Mouse (Mus musculus): Measurements from ENCODE around the gene Icam4. TPM values are rescaled to one million over a fixed set of nuclear protein-coding genes. Genes with fewer than 3 reads are reported as not detected.

Icam4 gene
- polyA plus RNA-seq, 1 experiment from 2014 or later: 0.56 TPM

DNA sequence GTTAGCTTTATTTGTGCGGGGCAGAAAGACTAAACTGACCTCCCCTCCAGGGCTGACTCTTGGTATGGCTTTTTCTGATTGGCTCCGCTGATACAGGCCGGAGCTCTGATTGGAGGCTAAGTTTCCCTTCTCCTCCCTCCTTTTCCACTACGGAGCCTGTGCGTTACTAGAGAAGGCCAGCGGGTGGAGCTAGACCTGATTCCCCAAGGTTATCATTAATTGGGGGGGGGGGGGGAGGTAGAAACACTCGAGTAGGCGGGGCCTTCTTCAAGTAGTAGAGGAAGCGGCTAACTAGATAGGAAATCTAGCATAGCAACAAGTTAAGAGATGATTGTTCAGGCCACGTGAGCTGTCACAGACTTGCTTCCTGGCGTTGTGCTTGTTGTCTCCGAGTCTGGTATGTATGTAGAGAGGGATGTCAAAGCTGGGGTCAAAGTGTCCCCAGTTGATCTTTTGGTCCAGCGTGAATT is 1.6 kb downstream of the Icam4 start:
- no peak overlapping the region for H3K27ac ChIP-seq (replicated peaks)
- ATAC-seq (ENCODE audit: low read depth): peak; percentile 45
- H3K9ac ChIP-seq: 0 out of 2 replicates have a peak overlapping the region, but pooled peaks have one; percentile 63
- H3K27me3 ChIP-seq: peaks cover 98% of the 10 kb centered on the region
- H3K9me3 ChIP-seq: no peaks in the 10 kb centered on the region
- H3K36me3 ChIP-seq: no peaks in the 10 kb centered on the region
- peak overlapping the region; percentile 75 for H3K4me2 ChIP-seq
- H3K4me3 ChIP-seq: peak overlapping the region; percentile 43
- peaks cover 67% of the 10 kb centered on the region for H3K4me1 ChIP-seq (replicated peaks)
- under 1% methylated on average over 13 of the region's 13 CpGs for WGBS

DNA sequence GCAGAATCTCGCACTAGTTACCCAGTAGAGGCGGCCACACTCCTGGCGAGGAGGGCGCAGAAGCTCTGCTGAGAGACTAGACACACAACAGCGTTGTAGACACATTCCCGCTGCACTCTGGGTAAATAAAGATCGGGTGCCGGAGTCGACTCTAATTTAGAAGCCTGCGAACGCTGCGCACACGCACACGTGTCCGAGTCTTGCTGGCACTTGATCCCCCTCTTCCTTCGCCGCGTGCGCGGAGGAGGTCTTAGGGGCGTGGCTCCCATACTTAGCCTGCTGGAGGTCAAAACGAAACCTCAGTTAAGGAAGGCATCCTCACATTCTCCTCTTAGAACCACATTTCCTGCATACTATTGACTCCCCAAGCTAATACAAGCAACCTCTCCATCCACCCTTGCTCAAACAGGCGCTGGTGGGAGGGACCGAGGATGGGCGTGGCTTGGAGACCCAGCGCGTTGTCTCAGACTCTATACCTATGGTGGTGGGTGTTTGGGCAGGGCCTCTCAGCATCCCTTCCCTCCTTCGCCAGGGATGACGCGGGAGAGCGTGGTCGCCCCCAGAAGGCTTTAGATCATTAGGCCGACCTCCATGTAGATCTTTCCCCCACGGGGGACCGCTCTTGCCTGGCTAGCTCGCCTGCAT is 2.2 kb downstream of the Icam4 start:
- Histone ChIP-seq H3K9ac (peak overlapping the region; percentile 63), H3K4me3 (peak overlapping the region; percentile 43), H3K4me1 (replicated peaks) (peaks cover 67% of the 10 kb centered on the region), H3K9me3 (no peaks in the 10 kb centered on the region), H3K27me3 (peaks cover 98% of the 10 kb centered on the region), H3K36me3 (no peaks in the 10 kb centered on the region), H3K4me2 (peak overlapping the region; percentile 75), H3K27ac (replicated peaks) (no peak overlapping the region)
- ATAC-seq (ENCODE audit: low read depth): peak; percentile 59
- WGBS: under 1% methylated on average over 36 of the region's 36 CpGs

DNA sequence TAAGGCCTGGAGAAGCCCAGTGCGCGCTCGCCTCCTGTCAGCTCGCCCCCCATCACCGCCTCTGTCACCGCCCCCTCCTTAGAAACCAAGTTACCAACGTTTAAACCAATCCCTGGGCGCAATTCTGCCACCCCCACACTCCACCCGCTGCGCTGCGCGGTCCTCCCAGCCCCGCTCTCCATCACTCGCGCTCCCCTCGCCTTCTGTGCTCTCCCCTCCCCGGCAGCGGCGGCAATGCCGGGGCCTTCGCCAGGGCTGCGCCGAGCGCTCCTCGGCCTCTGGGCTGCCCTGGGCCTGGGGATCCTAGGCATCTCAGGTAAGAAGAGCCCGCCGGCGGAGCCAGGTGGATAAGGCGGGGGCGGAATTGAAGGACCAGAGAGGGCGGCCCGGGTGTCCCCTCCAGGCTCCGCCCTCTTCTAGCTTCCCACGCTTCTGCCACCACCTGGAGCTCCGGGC is 2.8 kb downstream of the Icam4 start, which contains the start of gene Icam5:
Icam5 (plus strand) TSS at position 178 of the 456 bp plus-strand sequence.
- under 1% methylated on average over 35 of the region's 35 CpGs for WGBS
- Histone ChIP-seq H3K4me1 (replicated peaks) (peaks cover 72% of the 10 kb centered on the region), H3K9me3 (no peaks in the 10 kb centered on the region), H3K4me3 (peak within 1 kb of the TSS; percentile 43), H3K27me3 (peaks cover 98% of the 10 kb centered on the region), H3K27ac (replicated peaks) (no peak within 1 kb of the TSS), H3K36me3 (no peaks in the 10 kb centered on the region), H3K4me2 (peak within 1 kb of the TSS; percentile 75), H3K9ac (peak within 1 kb of the TSS; percentile 63)
- ATAC-seq (ENCODE audit: low read depth): peak; percentile 22

DNA sequence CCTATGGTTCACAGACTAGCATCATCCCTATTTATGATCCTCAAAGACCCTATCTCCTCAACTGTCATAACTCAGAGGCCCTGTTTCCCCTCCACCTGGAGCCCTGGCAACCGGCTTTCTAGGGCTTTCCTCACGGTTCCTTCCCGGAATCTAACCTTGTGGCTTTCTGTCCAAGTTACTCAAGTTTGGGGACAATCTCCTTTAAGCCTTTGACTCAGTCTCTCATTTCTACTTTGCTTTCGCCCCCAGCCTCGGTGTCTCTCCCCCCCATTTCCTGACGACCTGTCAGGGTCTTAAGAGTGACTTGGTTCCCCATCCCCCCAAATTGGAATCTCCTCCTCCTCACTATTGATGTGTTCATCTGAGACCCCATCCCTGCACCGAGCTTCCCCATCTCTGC is 3.3 kb downstream of the Icam4 start:
- peaks cover 74% of the 10 kb centered on the region for H3K4me1 ChIP-seq (replicated peaks)
- WGBS: 3% methylated on average over 7 of the region's 7 CpGs
- peak overlapping the region; percentile 63; the same call in 1 of the 2 replicates for H3K9ac ChIP-seq

DNA sequence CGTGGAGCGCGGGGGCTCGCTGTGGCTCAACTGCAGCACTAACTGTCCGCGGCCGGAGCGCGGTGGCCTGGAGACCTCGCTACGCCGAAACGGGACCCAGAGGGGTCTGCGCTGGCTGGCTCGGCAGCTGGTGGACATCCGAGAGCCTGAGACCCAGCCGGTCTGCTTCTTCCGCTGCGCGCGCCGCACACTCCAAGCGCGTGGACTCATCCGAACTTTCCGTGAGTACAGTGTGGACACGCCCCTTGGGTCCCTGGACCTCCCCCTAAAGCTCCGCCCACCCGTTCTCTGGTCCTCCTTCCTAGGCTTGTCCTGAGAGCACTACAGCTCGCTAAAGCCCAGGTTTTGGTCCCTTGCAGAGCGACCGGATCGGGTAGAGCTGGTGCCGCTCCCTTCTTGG is 4.0 kb downstream of the Icam4 start:
- H3K4me1 ChIP-seq (replicated peaks): peaks cover 74% of the 10 kb centered on the region
- 1% methylated on average over 34 of the region's 34 CpGs for WGBS

More for the DNA sequence above, 3.3 kb downstream of the Icam4 start:
- H3K9me3 ChIP-seq: no peaks in the 10 kb centered on the region
- no peaks in the 10 kb centered on the region for H3K36me3 ChIP-seq
- no peak for ATAC-seq (ENCODE audit: low read depth)
- peaks cover 99% of the 10 kb centered on the region for H3K27me3 ChIP-seq
- H3K27ac ChIP-seq (replicated peaks): no peak overlapping the region
- H3K4me2 ChIP-seq: peak overlapping the region; percentile 75
- H3K4me3 ChIP-seq: peak overlapping the region; percentile 43

DNA sequence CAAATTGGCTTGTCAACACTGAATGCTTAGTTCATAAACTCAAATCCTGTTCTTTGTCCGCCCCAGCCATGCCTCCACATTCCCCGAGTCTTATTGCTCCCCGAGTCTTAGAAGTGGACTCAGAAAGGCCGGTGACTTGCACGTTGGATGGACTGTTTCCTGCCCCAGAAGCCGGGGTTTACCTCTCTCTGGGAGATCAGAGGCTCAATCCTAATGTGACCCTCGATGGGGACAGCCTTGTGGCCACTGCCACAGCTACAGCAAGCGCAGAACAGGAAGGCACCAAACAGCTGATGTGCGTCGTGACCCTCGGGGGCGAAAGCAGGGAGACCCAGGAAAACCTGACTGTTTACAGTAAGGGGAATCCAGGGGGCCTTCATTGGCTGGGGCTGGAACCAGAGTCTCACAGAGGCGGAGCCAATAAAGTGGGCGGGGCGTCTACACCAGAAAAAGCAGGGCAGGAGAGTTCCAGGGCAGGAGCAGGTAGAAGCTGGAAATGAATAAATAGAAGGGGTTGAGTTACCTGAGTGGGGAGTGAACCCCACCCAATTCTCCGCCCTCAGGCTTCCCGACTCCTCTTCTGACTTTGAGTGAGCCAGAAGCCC is 5.4 kb downstream of the Icam4 start:
- no peak overlapping the region for H3K4me2 ChIP-seq
- no peak overlapping the region for H3K27ac ChIP-seq (replicated peaks)
- H3K27me3 ChIP-seq: peaks cover 99% of the 10 kb centered on the region
- ATAC-seq (ENCODE audit: low read depth): no peak
- no peak overlapping the region for H3K9ac ChIP-seq
- no peaks in the 10 kb centered on the region for H3K9me3 ChIP-seq
- 4% methylated on average over 17 of the region's 17 CpGs for WGBS
- H3K4me3 ChIP-seq: peak overlapping the region; percentile 4; the same call in 1 of the 2 replicates
- H3K36me3 ChIP-seq: no peaks in the 10 kb centered on the region
- H3K4me1 ChIP-seq (replicated peaks): peaks cover 72% of the 10 kb centered on the region

More for the DNA sequence above, 4.0 kb downstream of the Icam4 start:
- H3K27me3 ChIP-seq: peaks cover 99% of the 10 kb centered on the region
- ATAC-seq (ENCODE audit: low read depth): no peak
- H3K9me3 ChIP-seq: no peaks in the 10 kb centered on the region
- no peaks in the 10 kb centered on the region for H3K36me3 ChIP-seq
- H3K27ac ChIP-seq (replicated peaks): no peak overlapping the region
- peak overlapping the region; percentile 43 for H3K4me3 ChIP-seq
- H3K4me2 ChIP-seq: peak overlapping the region; percentile 75
- H3K9ac ChIP-seq: peak overlapping the region; percentile 47

DNA sequence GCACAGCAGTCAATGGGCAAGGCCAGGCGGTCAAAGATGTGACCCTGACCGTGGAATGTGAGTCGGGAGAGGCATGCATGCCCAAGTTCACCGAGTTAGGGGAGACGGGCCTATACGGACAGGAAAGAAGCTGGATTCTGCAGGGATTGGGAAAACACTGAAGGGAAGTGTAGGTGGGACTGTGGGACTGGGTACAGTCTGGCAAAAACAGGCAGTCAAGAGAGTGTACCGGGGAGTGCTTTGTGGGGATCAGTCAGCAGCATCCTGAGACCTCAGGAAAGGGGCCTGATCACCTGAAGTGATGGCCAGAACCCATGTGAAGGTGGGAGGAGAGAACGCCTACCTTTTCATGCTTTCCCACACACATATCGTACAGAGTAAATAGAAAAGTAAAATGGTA is 6.4 kb downstream of the Icam4 start:
- Histone ChIP-seq H3K27ac (replicated peaks) (no peak overlapping the region), H3K4me3 (0 out of 2 replicates have a peak overlapping the region, but pooled peaks have one; percentile 43), H3K9ac (no peak overlapping the region), H3K27me3 (peaks cover 99% of the 10 kb centered on the region), H3K9me3 (no peaks in the 10 kb centered on the region), H3K4me2 (0 out of 2 replicates have a peak overlapping the region, but pooled peaks have one; percentile 13), H3K36me3 (no peaks in the 10 kb centered on the region), H3K4me1 (replicated peaks) (peaks cover 64% of the 10 kb centered on the region)
- 12% methylated on average over 9 of the region's 9 CpGs for WGBS
- ATAC-seq (ENCODE audit: low read depth): no peak

DNA sequence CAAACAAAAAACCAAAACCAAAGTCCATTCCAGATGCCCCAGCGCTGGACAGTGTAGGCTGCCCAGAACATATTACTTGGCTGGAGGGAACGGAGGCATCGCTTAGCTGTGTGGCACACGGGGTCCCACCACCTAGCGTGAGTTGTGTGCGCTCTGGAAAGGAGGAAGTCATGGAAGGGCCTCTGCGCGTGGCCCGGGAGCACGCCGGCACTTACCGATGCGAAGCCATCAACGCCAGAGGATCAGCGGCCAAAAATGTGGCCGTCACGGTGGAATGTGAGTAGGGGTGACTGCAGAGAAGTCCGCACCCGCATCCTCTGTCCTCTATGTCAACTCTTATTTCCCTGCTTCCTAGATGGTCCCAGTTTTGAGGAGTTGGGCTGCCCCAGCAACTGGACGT is 7.0 kb downstream of the Icam4 start:
- Histone ChIP-seq H3K9me3 (no peaks in the 10 kb centered on the region), H3K4me2 (peak overlapping the region; percentile 66), H3K9ac (no peak overlapping the region), H3K4me3 (peak overlapping the region; percentile 43), H3K27ac (replicated peaks) (no peak overlapping the region), H3K36me3 (no peaks in the 10 kb centered on the region), H3K27me3 (peaks cover 98% of the 10 kb centered on the region), H3K4me1 (replicated peaks) (peaks cover 60% of the 10 kb centered on the region)
- 7% methylated on average over 20 of the region's 20 CpGs for WGBS
- no peak for ATAC-seq (ENCODE audit: low read depth)

DNA sequence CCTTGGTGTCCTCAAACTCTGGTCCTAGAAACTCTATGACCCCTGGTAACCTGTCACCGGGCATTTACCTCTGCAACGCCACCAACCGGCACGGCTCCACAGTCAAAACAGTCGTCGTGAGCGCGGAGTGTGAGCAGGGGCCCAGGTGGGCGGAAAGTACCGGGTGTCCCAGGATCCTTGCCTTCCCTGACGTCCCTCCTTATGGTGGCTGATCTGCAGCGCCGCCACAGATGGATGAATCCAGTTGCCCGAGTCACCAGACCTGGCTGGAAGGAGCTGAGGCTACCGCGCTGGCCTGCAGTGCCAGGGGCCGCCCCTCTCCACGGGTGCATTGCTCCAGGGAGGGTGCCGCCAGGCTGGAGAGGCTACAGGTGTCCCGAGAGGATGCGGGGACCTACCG is 7.5 kb downstream of the Icam4 start:
- peaks cover 55% of the 10 kb centered on the region for H3K4me1 ChIP-seq (replicated peaks)
- peak overlapping the region; percentile 43 for H3K4me3 ChIP-seq
- H3K9ac ChIP-seq: peak overlapping the region; percentile 70; the same call in 1 of the 2 replicates

DNA sequence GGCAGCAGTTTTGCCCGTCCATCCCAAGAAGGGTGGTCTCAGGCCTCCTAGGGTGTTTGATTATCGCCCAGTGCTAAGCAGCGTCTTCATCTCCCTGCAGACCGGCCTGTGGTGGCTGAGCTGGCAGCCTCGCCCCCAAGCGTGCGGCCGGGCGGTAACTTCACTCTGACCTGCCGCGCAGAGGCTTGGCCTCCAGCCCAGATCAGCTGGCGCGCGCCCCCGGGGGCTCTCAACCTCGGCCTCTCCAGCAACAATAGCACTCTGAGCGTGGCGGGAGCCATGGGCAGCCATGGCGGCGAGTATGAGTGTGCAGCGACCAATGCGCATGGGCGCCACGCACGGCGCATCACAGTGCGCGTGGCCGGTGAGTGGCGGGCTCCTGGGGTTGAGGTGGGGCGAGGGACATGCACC is 8.3 kb downstream of the Icam4 start:
- no peak overlapping the region for H3K27ac ChIP-seq (replicated peaks)
- peak overlapping the region; percentile 70 for H3K9ac ChIP-seq
- no peaks in the 10 kb centered on the region for H3K36me3 ChIP-seq
- peak overlapping the region; percentile 66 for H3K4me2 ChIP-seq
- peak overlapping the region; percentile 43 for H3K4me3 ChIP-seq
- peak; percentile 62; the same call in 1 of the 2 replicates for ATAC-seq (ENCODE audit: low read depth)
- no peaks in the 10 kb centered on the region for H3K9me3 ChIP-seq
- peaks cover 84% of the 10 kb centered on the region for H3K27me3 ChIP-seq
- 2% methylated on average over 31 of the region's 31 CpGs for WGBS
- peaks cover 47% of the 10 kb centered on the region for H3K4me1 ChIP-seq (replicated peaks)

More for the DNA sequence above, 7.5 kb downstream of the Icam4 start:
- H3K36me3 ChIP-seq: no peaks in the 10 kb centered on the region
- ATAC-seq (ENCODE audit: low read depth): no peak
- H3K27ac ChIP-seq (replicated peaks): no peak overlapping the region
- H3K4me2 ChIP-seq: peak overlapping the region; percentile 66
- WGBS: under 1% methylated on average over 22 of the region's 22 CpGs
- H3K27me3 ChIP-seq: peaks cover 92% of the 10 kb centered on the region
- no peaks in the 10 kb centered on the region for H3K9me3 ChIP-seq

DNA sequence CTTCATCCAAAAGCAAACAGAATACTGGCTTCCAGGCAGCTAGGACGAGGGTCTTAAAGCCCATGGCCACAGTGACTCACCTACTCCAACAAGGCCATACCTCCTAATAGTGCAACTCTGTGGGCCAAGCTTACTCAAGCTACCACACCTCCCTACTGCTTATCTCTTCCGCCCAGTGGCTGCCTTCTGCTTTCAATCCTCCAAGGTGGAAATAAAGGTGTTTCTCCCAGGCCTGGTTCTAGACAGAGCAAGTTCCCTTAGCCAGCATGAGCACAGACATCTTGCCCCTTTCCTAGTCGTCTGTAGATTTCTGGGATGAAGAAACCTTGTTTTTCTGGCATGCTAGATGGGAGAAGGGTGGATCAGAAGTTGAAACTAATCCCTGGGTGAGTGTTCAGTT is 10.6 kb downstream of the Icam4 start:
- H3K27me3 ChIP-seq: peaks cover 62% of the 10 kb centered on the region
- no peak for ATAC-seq (ENCODE audit: low read depth)
- H3K4me1 ChIP-seq (replicated peaks): peaks cover 28% of the 10 kb centered on the region
- H3K9ac ChIP-seq: no peak overlapping the region
- no peaks in the 10 kb centered on the region for H3K36me3 ChIP-seq
- H3K9me3 ChIP-seq: no peaks in the 10 kb centered on the region
- 79% methylated on average over 3 of the region's 3 CpGs for WGBS
- no peak overlapping the region for H3K27ac ChIP-seq (replicated peaks)
- H3K4me2 ChIP-seq: no peak overlapping the region
- H3K4me3 ChIP-seq: no peak overlapping the region

DNA sequence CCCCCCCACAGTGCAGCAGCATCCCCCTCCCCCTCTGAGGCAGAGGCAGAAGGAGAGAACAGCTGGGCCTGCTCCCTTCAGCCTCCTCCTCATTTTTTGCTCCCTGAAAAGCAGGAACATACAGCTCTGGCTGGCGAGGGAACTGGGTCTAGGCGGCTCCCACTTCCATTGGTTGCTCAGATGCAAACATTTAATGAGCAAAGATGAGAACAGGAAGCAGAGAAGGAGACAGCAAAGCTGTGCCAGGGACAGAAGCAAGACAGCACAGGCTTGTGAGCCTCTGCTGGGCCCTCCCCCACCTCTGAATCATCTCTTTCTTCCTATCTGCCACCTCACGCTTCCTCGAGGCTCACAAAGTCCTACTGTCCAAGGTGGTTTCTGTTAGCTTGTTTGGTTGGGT is 12.1 kb downstream of the Icam4 start:
- ATAC-seq (ENCODE audit: low read depth): no peak
- Histone ChIP-seq H3K4me2 (no peak overlapping the region), H3K4me3 (no peak overlapping the region), H3K36me3 (no peaks in the 10 kb centered on the region), H3K4me1 (replicated peaks) (peaks cover 21% of the 10 kb centered on the region), H3K27ac (replicated peaks) (no peak overlapping the region), H3K9me3 (no peaks in the 10 kb centered on the region), H3K9ac (no peak overlapping the region), H3K27me3 (peaks cover 47% of the 10 kb centered on the region)
- 47% methylated on average over 4 of the region's 4 CpGs for WGBS
